Mouse (Mus musculus) liver, adult 2 months (tissue): Measurements from ENCODE around the gene Rbm20. TPM values are rescaled to one million over a fixed set of nuclear protein-coding genes. Genes with fewer than 3 reads are reported as not detected.
A peak's percentile ranks its signal among the peaks of the same experiment; 100 is the strongest.

ENCODE experiments used
- DNase-seq: peaks from one replicate; pipeline ENCODE4 v3.0.0-alpha.2; 2011; ENCODE audit warnings: low read depth, low spot score; ENCODE audit errors: extremely low read depth
- H3K27ac ChIP-seq: fragments of 200-500 bp; replicated peaks from 2 replicates; pipeline ENCODE4 v1.5.1; 2012; ENCODE audit warnings: low read depth, mild to moderate bottlenecking, control low read depth, inconsistent platforms, low read length; ENCODE audit not compliant: insufficient read depth
- H3K27me3 ChIP-seq: fragments of 200-500 bp; 2 replicates; pipeline ENCODE4 v1.6.1; 2012; ENCODE audit warnings: mild to moderate bottlenecking, moderate library complexity, low read length, inconsistent platforms; ENCODE audit not compliant: control insufficient read depth, insufficient read depth
- H3K36me3 ChIP-seq: fragments of 200-500 bp; 2 replicates; pipeline ENCODE4 v1.6.1; 2012; ENCODE audit warnings: low read length, inconsistent platforms; ENCODE audit not compliant: control insufficient read depth, insufficient read depth
- H3K4me1 ChIP-seq: fragments of 200-500 bp; 2 replicates; pipeline ENCODE4 v1.6.1; 2011; ENCODE audit warnings: low read length; ENCODE audit not compliant: control insufficient read depth, insufficient read depth
- H3K4me3 ChIP-seq: fragments of 200-500 bp; 2 replicates; pipeline ENCODE4 v1.5.1; 2011; ENCODE audit warnings: low read depth, mild to moderate bottlenecking, control low read depth, low read length, moderate library complexity; ENCODE audit not compliant: insufficient read depth
- H3K79me2 ChIP-seq: fragments of 200-500 bp; 2 replicates; pipeline ENCODE4 v1.6.1; 2012; ENCODE audit warnings: inconsistent platforms, mild to moderate bottlenecking, low read length, moderate library complexity; ENCODE audit not compliant: control insufficient read depth, insufficient read depth
- H3K9ac ChIP-seq: fragments of 200-500 bp; 2 replicates; pipeline ENCODE4 v1.6.1; 2012; ENCODE audit warnings: low read depth, mild to moderate bottlenecking, control low read depth, inconsistent platforms, low read length
- CTCF ChIP-seq: fragments of 200-500 bp; IDR thresholded peaks from 2 replicates; pipeline ENCODE4 v1.5.1; 2011; ENCODE audit warnings: low read depth, low read length, control low read depth
- POLR2A ChIP-seq: fragments of 200-500 bp; IDR thresholded peaks from 2 replicates; pipeline ENCODE4 v1.6.1; 2011; ENCODE audit warnings: low read length, control low read depth; ENCODE audit not compliant: insufficient read depth; ENCODE audit errors: extremely low read depth
- WGBS: fragments of 180-500 bp; shearing (Covaris S2); methylation state at CpG from one replicate; pipeline ENCODE4 v1.1.7; 2018; 5-methylcytosine and 5-hydroxymethylcytosine counted together
- polyA plus RNA-seq: library from polyadenylated mRNA; depleted of rRNA; stranded (reverse); fragments of >200 nt; gene quantifications from 2 replicates; pipeline ENCODE4 v1.2.3, GENCODE M21; 2012
- total RNA-seq: library from RNA; depleted of rRNA; stranded (reverse); fragments of >200 nt; gene quantifications from 2 replicates; pipeline ENCODE4 v1.2.3, GENCODE M21; 2014

Rbm20 gene
- total and polyA plus RNA-seq, 2 experiments: 0.31 to 1.8 TPM

- WGBS: 89% methylated on average over 13 of the region's 13 CpGs
- H3K79me2 ChIP-seq: no peaks in the 10 kb centered on the region
- no peak overlapping the region for H3K9ac ChIP-seq
- no peak for DNase-seq
- H3K4me1 ChIP-seq: no peaks in the 10 kb centered on the region
- H3K27ac ChIP-seq: no peak overlapping the region
- no peak overlapping the region for H3K4me3 ChIP-seq
- no peaks in the 10 kb centered on the region for H3K27me3 ChIP-seq
- no peaks in the 10 kb centered on the region for H3K36me3 ChIP-seq
- TF ChIP-seq POLR2A (no peak), CTCF (no peak)
These were observed 71.2 kb downstream of the Rbm20 start for GRCm38 (mm10) chr19:53748236-53748775.

DNA sequence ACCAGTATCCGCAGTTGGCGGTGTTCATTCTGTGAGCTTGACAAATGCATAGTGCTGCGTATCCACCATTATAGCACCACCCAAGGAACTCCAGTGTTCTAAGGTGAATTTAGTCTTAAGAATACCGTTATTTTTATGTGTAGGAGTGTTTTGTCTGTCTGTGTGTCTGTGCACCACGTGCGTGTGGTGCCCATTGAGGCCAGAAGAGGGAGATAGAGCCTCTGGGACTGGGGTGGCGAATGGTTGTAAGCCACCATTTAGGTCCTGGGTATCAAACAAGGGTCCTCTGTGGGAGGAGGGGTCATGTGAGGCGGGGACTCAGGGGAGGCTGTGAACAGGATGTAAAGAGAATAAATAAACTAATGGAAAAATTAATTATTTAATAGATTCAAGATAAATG is 72.2 kb downstream of the Rbm20 start:
- no peak for TF ChIP-seq CTCF
- TF ChIP-seq POLR2A: no peak
- H3K4me3 ChIP-seq: no peak overlapping the region
- no peaks in the 10 kb centered on the region for H3K27me3 ChIP-seq
- WGBS: 96% methylated on average over 8 of the region's 8 CpGs
- no peaks in the 10 kb centered on the region for H3K79me2 ChIP-seq
- no peaks in the 10 kb centered on the region for H3K4me1 ChIP-seq
- H3K36me3 ChIP-seq: no peaks in the 10 kb centered on the region
- H3K9ac ChIP-seq: no peak overlapping the region
- no peak for DNase-seq
- no peak overlapping the region for H3K27ac ChIP-seq

- no peak overlapping the region for H3K27ac ChIP-seq
- no peaks in the 10 kb centered on the region for H3K27me3 ChIP-seq
- no peak overlapping the region for H3K4me3 ChIP-seq
- H3K79me2 ChIP-seq: no peaks in the 10 kb centered on the region
- no peaks in the 10 kb centered on the region for H3K4me1 ChIP-seq
- no peak for DNase-seq
- no peaks in the 10 kb centered on the region for H3K36me3 ChIP-seq
- TF ChIP-seq CTCF (no peak), POLR2A (no peak)
- no peak overlapping the region for H3K9ac ChIP-seq
- WGBS: 69% methylated on average over 22 of the region's 22 CpGs
These were observed 74.5 kb downstream of the Rbm20 start for GRCm38 (mm10) chr19:53751420-53752185.

DNA sequence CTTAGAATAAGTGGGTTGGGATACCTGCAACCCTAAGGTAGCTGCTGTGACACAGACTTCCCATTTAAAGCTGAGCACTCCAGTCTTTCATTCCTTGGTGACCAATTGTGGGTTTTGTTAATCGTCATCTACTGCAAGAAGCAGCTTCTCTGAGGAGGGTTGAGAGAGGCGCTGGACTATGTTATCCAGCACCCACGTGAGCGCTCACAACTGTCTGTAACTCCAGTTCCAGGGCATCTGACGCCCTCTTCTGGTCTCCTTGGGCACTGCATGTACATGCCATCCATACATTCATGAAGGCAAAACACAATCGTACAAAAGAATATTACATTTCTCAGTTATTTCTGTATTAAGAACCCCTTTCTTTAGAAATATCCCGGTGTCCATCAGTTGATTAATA is 75.9 kb downstream of the Rbm20 start:
- WGBS: 59% methylated on average over 7 of the region's 7 CpGs
- DNase-seq: no peak
- H3K79me2 ChIP-seq: no peaks in the 10 kb centered on the region
- H3K27me3 ChIP-seq: no peaks in the 10 kb centered on the region
- H3K4me1 ChIP-seq: no peaks in the 10 kb centered on the region
- no peak overlapping the region for H3K4me3 ChIP-seq
- TF ChIP-seq CTCF: peak; percentile 38; the same call in 1 of the 2 replicates
- no peak for TF ChIP-seq POLR2A
- no peak overlapping the region for H3K9ac ChIP-seq
- H3K27ac ChIP-seq: no peak overlapping the region
- H3K36me3 ChIP-seq: no peaks in the 10 kb centered on the region

DNA sequence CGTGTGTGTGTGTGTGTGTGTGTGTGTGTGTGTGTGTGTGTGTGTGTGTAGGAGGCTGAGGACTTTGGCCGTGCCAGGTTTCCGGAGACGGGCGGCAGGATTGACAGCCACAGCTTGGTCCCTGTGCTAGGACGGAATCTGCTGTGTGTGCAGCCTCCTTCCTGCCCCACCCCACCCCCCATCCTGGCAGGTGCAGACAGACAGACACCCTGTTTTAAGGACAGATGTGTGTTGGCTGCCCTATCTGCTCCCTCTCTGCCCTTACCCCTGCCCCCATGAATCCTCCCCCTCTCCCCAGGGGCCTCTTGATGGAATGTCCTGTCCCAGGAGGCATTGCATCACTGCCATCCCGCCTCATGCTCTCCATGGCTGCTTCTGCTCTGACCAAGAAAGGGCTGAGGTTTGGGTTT is 77.3 kb downstream of the Rbm20 start:
- no peaks in the 10 kb centered on the region for H3K79me2 ChIP-seq
- H3K27ac ChIP-seq: no peak overlapping the region
- 41% methylated on average over 7 of the region's 7 CpGs for WGBS
- no peak for TF ChIP-seq CTCF
- TF ChIP-seq POLR2A: no peak
- no peak overlapping the region for H3K4me3 ChIP-seq
- no peak overlapping the region for H3K9ac ChIP-seq
- H3K4me1 ChIP-seq: no peaks in the 10 kb centered on the region
- no peaks in the 10 kb centered on the region for H3K27me3 ChIP-seq
- no peak for DNase-seq
- no peaks in the 10 kb centered on the region for H3K36me3 ChIP-seq

DNA sequence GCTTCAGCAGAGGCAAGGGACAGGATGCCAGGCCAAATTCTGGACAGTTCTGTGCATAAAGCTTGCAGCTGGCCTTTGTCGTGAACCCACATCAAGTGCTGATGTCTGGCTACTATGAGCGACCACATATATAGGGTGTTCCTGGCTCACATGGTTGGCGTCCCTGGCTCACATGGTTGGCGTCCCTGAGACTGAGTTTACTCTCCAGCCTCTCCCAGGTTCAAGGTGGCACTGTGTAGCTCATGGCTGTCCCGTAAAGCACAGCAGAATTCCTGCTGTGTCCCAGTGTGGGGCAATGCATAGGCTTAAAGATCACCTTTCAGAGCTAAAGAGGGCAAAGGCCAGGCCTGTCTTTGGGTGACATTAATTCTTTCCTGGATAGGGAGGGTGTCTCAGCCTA is 78.2 kb downstream of the Rbm20 start:
- Histone ChIP-seq H3K4me1 (no peaks in the 10 kb centered on the region), H3K27ac (no peak overlapping the region), H3K27me3 (no peaks in the 10 kb centered on the region), H3K79me2 (no peaks in the 10 kb centered on the region), H3K9ac (no peak overlapping the region), H3K4me3 (no peak overlapping the region), H3K36me3 (no peaks in the 10 kb centered on the region)
- TF ChIP-seq POLR2A: no peak
- no peak for TF ChIP-seq CTCF
- WGBS: 86% methylated on average over 5 of the region's 5 CpGs
- no peak for DNase-seq
